Mouse (Mus musculus) v-Abl transformed pro-B cells (cell line): ENCODE results near the gene Uchl3.

ENCODE experiments used
- in situ Hi-C, 2 experiments: fragments of 400-800 bp; cut with MboI; formaldehyde crosslinking; loops; one replicate each; pipeline ENCODE4 v1.15.1; 2025; ENCODE audit not compliant: unreplicated experiment in 2 of 2

The Uchl3 gene

DNA sequence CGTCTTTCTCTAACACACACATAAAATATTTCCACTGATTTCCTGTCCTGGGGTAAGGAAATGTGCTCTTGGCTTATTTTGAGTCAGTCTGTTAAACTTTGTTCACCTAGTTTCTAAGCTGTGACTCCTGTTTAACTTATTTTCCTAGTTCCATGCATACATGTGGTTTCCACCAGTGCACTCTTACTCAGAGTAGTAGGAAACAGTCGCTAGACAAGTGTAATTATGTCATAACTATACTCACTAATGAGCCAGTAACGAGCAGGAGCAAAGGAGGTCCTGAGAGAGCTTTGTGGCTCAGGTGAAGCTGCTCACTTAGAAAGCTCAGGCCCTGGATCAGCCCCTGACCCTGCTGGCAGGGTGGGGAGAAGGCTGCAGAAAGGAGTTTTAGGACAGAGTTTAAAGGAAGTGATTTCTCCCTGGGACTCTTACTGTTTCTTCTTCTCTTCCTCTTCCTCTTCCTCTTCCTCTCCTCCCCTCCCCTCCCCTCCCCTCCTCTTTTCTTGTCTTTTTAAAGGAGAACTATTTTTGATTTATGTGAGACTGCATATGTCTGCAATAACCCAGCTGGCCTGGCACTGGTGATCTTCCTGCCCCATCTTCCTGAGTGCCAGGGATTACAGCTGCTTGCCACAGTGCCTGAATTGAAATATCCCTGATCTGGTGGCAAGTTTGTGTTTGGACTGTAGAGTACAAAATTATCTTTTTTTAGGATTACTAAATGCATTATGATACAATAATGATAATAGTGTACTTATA lies 8.1 kb downstream of the Uchl3 start:
- in situ Hi-C loops, result loop anchor here (5.0 to 25.0 kb wide), 4 partner anchors 100 to 1325 kb away; partner anchors contain the start of gene Kctd12 (in 1 of the 2)

DNA sequence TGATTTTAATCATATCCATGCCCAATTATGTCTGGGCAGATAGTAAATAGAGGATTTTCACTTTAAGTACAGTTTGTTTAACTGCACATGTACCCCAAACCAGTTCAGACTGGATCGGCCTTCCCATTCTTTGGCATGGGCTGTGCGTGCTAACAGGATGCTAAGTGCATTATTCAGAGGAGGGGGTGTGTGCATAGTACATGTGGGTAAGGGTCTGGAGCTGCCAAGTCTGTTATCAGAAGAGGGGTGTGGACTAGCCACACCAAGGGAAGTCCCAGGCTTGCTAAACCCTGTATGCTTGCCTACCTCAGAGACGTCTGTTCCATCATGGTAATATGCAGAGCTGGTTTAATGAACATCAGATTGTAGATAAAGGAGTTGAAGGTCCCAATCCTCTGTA lies 10.5 kb downstream of the Uchl3 start:
- in situ Hi-C loops, result loop anchor here (5.0 to 25.0 kb wide), 4 partner anchors 98 to 1323 kb away; partner anchors contain the start of gene Kctd12 (in 1 of the 2)

DNA sequence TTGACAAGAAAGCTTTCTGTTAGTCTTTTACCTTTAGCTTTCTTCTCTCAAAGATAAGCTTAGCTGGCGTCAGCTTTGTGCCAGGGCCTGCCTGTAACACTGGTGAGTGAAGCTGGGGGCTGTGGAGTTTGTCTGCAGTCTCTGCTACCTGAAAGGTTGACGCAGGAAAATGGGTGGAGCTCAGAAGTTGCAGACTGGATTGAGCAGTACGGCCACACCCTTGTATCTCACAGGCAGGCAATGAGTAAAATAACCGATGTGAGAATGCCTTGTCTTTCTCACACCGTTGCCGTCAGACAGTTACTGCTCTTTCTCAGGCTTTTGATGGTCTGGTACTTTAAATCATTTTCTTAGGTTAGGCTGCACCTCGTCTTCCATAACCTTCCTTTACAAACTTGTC lies 12.3 kb downstream of the Uchl3 start:
- in situ Hi-C loops, result loop anchor here (5.0 to 25.0 kb wide), 4 partner anchors 96 to 1321 kb away; partner anchors contain the start of gene Kctd12 (in 1 of the 2)

DNA sequence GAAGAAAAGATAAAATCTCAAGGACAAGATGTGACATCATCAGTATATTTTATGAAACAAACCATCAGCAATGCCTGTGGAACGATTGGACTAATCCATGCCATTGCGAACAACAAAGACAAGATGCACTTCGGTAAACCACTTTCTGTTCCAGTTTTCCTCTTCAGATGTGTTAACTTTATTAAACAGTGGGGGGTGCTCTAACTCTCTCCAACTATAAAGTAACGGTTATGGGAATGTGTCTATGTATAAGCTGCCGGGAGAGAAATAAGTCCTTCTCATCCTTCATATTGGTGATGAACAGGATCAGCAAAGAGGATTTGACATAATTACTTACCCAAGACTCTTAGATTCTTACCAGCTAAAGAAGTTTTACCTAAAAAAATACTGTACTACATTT lies 12.8 kb downstream of the Uchl3 start:
- in situ Hi-C loops, result loop anchor here (5.0 to 25.0 kb wide), 4 partner anchors 96 to 1321 kb away; partner anchors contain the start of gene Kctd12 (in 1 of the 2)

DNA sequence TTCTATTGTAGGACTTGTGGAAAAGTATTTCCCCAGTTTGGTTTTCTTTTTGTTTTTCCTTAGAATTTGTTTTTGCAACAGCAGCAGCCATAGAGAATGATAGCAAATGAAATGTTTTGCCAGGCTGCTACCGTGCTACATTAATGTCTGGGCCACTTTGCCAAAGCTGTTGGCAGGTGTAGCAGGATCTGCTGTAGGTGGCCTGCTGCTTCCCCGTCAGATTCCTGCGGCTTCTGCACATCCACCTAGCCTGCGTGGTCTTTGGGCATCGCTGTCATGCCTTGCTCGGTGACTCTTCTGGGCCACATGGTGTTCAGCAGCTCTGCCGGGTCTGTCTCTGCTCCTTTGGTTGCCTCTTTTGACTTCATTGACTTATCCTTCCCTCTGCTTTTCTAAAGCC lies 14.9 kb downstream of the Uchl3 start:
- in situ Hi-C loops, result loop anchor here (5.0 to 25.0 kb wide), 4 partner anchors 94 to 1319 kb away; partner anchors contain the start of gene Kctd12 (in 1 of the 2)

DNA sequence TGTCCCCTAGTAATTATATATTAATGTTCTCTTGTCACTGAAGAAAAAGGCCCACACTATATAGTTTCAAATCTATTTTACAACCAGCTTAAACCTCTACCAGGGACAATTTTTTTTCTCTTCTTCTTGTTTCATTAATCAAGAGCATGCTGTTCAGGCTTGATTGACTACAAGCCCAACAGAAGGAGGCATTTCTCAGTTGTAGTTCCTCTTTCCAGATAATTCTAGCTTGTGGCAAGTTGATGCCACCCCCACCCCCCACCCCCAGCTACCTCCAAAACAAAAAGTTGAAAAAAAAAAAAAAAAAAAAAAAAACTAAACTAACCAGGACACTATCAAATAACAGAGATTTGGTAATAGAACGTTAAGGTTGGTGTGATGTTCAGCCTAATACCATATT lies 18.5 kb downstream of the Uchl3 start:
- in situ Hi-C loops, result loop anchor here (5.0 to 25.0 kb wide), 3 partner anchors 90 to 1315 kb away; partner anchors contain the start of gene Kctd12 (in 1 of the 2)

DNA sequence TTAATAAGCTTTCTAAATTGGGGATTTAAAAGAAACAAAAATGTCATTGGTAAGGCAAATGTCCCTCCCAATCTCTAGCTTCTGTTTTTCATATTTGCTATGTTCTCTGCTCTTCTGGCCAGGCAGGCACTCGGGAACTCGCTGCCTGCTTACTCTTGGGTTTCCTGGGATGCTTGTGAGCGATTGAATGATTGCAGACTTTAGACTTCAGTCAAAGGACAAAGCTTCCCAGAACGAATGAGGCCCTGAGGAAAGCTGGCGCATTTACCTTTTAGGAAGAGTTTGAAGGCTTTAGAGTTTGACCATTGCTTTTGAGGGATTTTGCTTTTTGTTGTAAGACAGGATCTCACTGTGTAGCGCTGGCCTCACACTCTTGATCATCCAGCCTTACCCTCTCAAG lies 33.9 kb downstream of the Uchl3 start:
- in situ Hi-C loops, result no loop called here

DNA sequence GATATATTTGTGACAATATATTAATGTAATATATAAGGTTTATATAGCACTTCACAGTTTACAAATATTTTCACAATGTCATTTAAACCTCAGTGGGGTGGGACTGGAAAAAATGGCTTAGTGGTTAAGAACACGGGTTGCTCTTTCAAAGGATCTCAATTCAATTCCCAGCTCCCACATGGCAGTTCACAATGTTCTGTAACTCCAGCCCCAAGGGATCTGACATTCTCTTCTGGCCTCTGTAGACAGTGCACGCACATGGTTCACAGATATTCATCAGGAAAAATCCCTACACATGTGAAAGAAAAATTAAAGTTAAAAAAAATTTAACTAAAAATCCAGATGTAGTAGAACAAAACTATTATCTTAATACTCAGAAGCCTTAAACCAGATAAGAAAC lies 34.6 kb downstream of the Uchl3 start:
- in situ Hi-C loops, result no loop called here

DNA sequence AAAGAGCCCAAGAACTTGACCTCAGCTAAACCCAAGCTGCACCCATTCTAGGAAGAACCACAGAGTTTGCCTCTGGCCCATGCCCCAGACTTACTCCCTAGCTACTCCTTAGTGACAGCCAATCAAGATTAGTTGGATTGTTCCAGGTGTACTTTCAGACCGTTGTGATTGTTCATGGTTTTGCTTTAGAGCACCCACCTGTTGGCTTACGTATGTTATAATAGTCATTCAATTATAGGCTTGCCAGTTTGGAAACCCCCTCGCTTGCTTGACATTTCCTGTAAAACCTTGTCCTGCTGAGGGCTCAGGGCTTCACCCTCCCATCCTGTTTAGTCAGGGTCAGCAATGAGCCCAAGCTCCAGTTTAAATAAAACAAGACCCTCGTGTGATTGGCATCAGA lies 50.7 kb downstream of the Uchl3 start:
- in situ Hi-C loops, result loop anchor here in 1 of 2 experiments (25.0 kb wide), 1 partner anchor 1958 kb away; the partner anchor contains the start of gene Slain1

DNA sequence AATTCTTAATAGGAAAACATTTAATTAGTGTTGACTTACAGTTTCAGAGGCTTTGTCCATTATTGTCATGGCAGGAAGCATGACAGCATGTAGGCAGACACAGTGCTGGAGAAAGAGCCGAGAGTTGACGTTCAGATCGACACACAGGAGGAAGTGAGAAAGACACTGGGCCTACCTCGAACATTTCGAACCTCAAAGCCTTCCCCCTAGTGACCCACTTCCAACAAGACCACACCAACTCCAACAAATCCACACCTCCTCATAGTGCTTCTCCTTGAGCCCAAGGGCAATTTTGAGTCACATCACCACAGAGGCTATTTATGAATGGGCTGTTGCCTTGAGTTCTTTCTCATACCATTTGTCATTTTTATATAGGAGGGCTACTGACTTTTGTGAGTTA lies 53.3 kb downstream of the Uchl3 start:
- in situ Hi-C loops, result loop anchor here in 1 of 2 experiments (25.0 kb wide), 1 partner anchor 1955 kb away; the partner anchor contains the start of gene Slain1

DNA sequence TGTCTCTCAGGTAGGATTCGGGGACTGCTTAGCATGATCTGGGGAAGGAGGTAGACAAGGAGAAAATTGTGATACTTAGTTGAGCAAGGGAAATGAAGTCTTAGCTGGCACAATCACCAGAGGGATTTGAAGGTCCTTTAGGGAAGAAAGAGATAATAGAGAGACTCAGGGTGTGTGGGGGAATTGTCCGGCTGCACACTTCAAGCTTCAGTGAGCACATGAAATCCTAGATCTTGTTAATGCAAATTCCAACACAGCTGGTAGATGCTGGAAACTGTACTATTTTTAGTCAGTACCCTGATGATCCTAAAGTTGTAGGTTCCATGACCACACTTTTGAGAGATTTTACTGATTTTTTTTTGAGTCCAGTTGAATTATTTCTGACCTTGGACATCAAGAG lies 60.6 kb downstream of the Uchl3 start:
- in situ Hi-C loops, result loop anchor here in 1 of 2 experiments (25.0 kb wide), 1 partner anchor 1948 kb away; the partner anchor contains the start of gene Slain1

DNA sequence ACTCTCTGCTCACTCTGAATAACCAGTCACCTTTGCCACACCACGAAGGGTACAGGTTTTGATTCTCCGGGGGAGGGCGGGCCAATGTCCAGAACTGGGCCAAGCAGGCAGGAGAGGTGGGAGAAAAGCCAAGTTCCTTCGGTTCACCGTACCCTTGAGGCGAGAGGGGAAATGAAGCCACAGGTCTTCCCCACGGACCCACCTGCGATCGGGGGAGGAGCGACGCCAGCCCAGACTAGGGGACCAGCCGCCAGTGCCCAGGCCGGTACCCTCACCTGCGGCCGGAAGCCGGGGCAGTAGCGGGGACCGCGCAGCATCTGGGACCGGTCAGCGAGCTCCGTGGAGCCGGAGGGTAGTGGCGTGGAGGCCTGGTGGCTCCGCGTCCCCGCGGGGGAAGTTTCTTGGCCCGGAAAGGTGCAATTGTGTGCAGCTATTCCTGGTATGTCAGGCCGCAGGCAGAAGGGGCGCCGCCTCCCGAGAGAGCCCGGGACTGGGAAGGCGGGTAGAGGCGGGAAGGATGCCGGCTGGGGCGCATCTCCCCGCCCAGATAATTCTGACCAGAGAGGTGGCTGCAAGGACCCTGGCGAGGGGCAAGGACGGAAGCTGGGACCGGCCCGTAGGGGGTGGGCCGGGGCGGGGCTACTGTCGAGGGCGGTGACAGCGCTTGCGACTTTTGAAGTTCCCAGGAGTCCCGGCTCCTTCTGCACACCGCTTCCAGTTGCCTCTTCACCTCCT lies 75.6 kb downstream of the Uchl3 start, which contains the start of the genes Gm9922 and Lmo7:
Gene Gm9922, minus strand, starts transcription at position 578 of the 735 bp plus-strand sequence.
Gene Lmo7, plus strand, starts transcription at position 721 of the 735 bp plus-strand sequence.
- in situ Hi-C loops, result no loop called here

DNA sequence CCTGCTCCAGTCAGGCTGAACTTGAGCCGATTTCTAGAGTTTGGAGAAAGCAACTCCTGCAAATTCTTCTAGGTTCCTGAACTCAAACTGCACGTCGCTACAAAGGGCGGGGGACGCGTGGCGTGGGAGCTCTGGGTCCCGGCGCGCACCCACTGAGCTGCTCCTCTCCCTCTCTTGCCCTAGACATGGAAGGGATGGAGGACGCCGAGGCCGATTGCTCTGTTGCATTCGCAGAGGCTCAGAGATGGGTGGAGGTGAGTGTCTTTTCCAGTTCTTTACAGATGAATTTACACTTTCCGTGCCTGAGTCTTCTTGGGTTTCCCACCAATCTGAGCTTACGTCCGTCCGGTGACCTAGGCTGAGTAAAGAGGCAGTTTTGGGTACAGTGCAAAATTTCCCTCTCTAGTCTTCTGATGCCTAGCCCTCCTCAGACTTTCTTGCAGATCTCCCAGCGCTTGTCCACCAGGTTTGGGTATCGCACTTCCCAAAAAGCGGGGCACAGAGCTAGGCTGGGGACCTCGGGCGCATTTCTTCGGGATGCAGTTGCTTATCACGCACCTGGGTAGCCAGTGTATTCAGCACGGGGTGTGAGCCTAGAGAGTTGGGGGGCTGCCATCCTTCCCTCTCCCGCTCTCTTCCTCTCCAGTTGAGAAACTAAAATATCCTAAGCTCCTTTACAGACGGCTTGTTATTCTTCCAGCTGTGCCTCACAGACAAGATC lies 76.4 kb downstream of the Uchl3 start:
- in situ Hi-C loops, result no loop called here

DNA sequence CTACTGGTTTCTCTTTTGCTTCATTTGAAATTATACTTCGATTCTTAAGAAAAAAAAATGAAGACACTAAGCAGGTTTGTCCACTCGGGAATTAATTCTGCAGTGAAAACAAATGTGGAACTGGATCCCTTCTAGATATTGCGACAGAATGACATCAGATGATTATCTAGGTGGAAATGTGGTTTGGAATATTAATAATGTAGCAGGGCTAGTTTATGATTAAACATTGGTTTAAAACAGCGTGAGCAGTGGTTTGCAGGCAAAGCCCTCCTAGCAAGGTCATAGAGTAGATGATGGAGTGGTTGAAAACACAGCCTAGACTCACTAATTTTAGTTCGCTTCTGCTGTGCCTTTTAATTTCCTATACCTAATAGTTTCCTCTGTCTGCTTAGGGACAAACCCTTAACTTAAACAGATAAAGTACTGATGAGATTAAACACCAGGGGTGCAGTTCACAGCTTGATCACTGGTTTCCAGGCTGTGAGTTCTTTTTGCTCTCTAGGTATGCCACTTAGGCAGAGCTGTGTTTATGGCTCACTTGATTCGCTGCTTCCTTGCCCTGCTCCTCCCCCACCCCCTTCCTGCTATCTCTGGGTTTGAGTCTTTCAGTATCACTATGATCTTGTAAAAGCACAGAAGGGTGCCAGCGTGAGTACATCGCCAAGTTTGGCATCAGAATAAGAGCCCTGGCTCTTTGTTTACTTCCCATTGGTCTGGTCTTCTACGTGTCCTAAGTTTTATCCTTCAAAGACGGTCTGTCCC lies 80.0 kb downstream of the Uchl3 start:
- in situ Hi-C loops, result no loop called here

DNA sequence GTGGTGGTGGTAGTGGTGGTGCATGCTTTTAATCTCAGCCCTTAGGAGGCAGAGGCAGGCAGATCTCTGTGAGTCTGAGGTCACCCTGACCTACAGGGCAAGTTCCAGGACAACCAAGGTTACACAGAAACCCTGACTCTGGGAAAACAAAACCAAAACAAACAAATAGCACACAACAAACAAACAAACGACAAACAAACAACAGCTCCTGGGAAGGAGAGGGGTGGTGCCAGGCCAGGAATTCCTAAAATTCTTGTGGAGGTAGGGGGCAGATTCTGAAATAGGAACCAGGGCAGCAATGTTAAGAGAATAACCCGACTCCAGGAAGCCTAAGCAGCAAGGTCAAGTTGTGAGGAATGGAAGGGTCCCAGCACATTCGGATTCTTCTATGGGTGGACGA lies 83.7 kb downstream of the Uchl3 start:
- in situ Hi-C loops, result no loop called here
